Mouse (Mus musculus): ENCODE results near the gene Slc22a6. TPM values are rescaled to one million over a fixed set of nuclear protein-coding genes. Genes with fewer than 3 reads are reported as not detected.

Gene Slc22a6
- total RNA-seq, 2 experiments from 2014 or later, result 0.20 to 7.5 TPM

Other genes starting within 250 kb of the Slc22a6 start
- under 1 TPM in 1 of 2 experiments, not detected in 1; 0.42 TPM for gene Slc22a30, start 212.9 kb upstream of the Slc22a6 start, total RNA-seq (2021)
- 10 to 100 TPM in 1 of 2 experiments, under 1 TPM in 1; 0.87 to 12.2 TPM for gene Slc22a8, start 26.8 kb upstream of the Slc22a6 start, total RNA-seq (2021)
- 1 to 10 TPM; 2.7 to 3.0 TPM for gene Chrm1, start 45.8 kb downstream of the Slc22a6 start, total RNA-seq (2021)
- 100 to 1,000 TPM; 161 to 174 TPM for gene Slc3a2, start 105.3 kb downstream of the Slc22a6 start, total RNA-seq (2021)
- 10 to 100 TPM; 64.2 to 64.3 TPM for gene Wdr74, start 117.8 kb downstream of the Slc22a6 start, total RNA-seq (2021)
- gene 1700092M07Rik, start 122.7 kb downstream of the Slc22a6 start, total RNA-seq (2021), result 1 to 10 TPM; 2.3 to 2.5 TPM
- gene Stx5a, start 123.4 kb downstream of the Slc22a6 start, total RNA-seq (2021), result 100 to 1,000 TPM; 118 to 125 TPM
- gene Nxf1, start 139.0 kb downstream of the Slc22a6 start, total RNA-seq (2021), result 100 to 1,000 TPM; 124 to 145 TPM
- gene Tmem223, start 153.0 kb downstream of the Slc22a6 start, total RNA-seq (2021), result 100 to 1,000 TPM; 102 to 103 TPM
- 10 to 100 TPM; 65.4 to 68.6 TPM for gene Tmem179b, start 156.4 kb downstream of the Slc22a6 start, total RNA-seq (2021)
- gene Taf6l, start 168.4 kb downstream of the Slc22a6 start, total RNA-seq (2021), result 10 to 100 TPM; 18.3 to 18.9 TPM
- 100 to 1,000 TPM; 103 TPM for gene Polr2g, start 180.5 kb downstream of the Slc22a6 start, total RNA-seq (2021)
- 1 to 10 TPM; 2.0 to 2.4 TPM for gene Zbtb3, start 184.5 kb downstream of the Slc22a6 start, total RNA-seq (2021)
- 10 to 100 TPM; 32.1 to 34.3 TPM for gene Ttc9c, start 201.3 kb downstream of the Slc22a6 start, total RNA-seq (2021)
- 10 to 100 TPM; 73.5 to 83.1 TPM for gene Hnrnpul2, start 202.0 kb downstream of the Slc22a6 start, total RNA-seq (2021)
- gene AC129217.1, start 211.7 kb downstream of the Slc22a6 start, total RNA-seq (2021), result not detected
- 100 to 1,000 TPM in 1 of 2 experiments, 10 to 100 TPM in 1; 91.5 to 102 TPM for gene Bscl2, start 219.4 kb downstream of the Slc22a6 start, total RNA-seq (2021)
- gene Gng3, start 221.2 kb downstream of the Slc22a6 start, total RNA-seq (2021), result 10 to 100 TPM; 14.5 to 16.3 TPM
- 1 to 10 TPM; 3.5 to 4.2 TPM for gene Lrrn4cl, start 232.7 kb downstream of the Slc22a6 start, total RNA-seq (2021)